Mouse (Mus musculus) testis, adult 2 months (tissue): ENCODE results near the gene Oca2. TPM values are rescaled to one million over a fixed set of nuclear protein-coding genes. Genes with fewer than 3 reads are reported as not detected.

Experiments used
- H3K27ac ChIP-seq: fragments of 200-500 bp; 2 replicates; pipeline ENCODE4 v1.5.1; 2012; ENCODE audit warnings: low read depth, low read length; ENCODE audit not compliant: control insufficient read depth, insufficient read depth
- H3K27me3 ChIP-seq: fragments of 200-500 bp; 2 replicates; pipeline ENCODE4 v1.6.1; 2012; ENCODE audit warnings: mild to moderate bottlenecking, low read length, moderate library complexity; ENCODE audit not compliant: control insufficient read depth, insufficient read depth
- H3K36me3 ChIP-seq: fragments of 200-500 bp; 2 replicates; pipeline ENCODE4 v1.6.1; 2012; ENCODE audit warnings: mild to moderate bottlenecking, low read length; ENCODE audit not compliant: control insufficient read depth, insufficient read depth
- H3K4me1 ChIP-seq: fragments of 200-500 bp; 2 replicates; pipeline ENCODE4 v1.6.1; 2012; ENCODE audit warnings: low read length; ENCODE audit not compliant: control insufficient read depth, insufficient read depth
- H3K4me3 ChIP-seq: fragments of 200-500 bp; 2 replicates; pipeline ENCODE4 v1.5.1; 2012; ENCODE audit warnings: low read depth, mild to moderate bottlenecking, low read length, moderate library complexity, mixed read lengths; ENCODE audit not compliant: control insufficient read depth
- CTCF ChIP-seq: fragments of 200-500 bp; IDR thresholded peaks from 2 replicates; pipeline ENCODE4 v1.5.1; 2012; ENCODE audit warnings: low read depth, mild to moderate bottlenecking, inconsistent platforms, low read length, moderate library complexity; ENCODE audit not compliant: control insufficient read depth, insufficient read depth, insufficient replicate concordance
- POLR2A ChIP-seq: fragments of 200-500 bp; IDR thresholded peaks from 2 replicates; pipeline ENCODE4 v1.6.1; 2012; ENCODE audit warnings: low read depth, mild to moderate bottlenecking, inconsistent platforms, low read length, moderate library complexity; ENCODE audit not compliant: control insufficient read depth
- polyA plus RNA-seq: library from polyadenylated mRNA; depleted of rRNA; stranded (reverse); fragments of >200 nt; gene quantifications from 2 replicates; pipeline ENCODE4 v1.2.3, GENCODE M21; 2012; rRNA removed

Gene Oca2
- 1.9 and 2.8 TPM in 2 replicates for polyA plus RNA-seq

DNA sequence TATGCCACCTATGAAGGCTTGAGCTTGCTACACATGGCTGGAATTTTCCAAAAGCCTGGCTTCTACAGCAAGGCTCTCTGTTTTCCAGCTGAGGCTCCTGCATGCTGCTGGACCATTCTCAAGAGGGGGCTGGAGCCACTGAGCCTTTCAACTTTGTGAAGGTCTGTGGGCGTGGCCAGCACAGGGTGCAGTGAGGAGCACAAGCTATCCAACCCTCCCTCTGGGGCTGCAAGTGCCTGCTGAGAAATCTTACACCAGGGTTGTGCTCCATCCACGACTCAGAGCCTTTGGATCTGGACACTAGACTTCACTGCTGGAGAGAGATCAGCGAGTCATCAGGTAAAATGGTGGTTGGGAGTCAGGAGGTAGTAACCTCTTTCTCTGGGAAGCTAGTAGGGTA, at the start of gene Oca2:
Gene Oca2 (plus strand): TSS at position 218 of the 400 bp plus-strand sequence.
- Histone ChIP-seq H3K27me3 (no peaks in the 10 kb centered on the region), H3K4me3 (no peak within 1 kb of the TSS), H3K4me1 (no peaks in the 10 kb centered on the region), H3K27ac (no peak within 1 kb of the TSS), H3K36me3 (no peaks in the 10 kb centered on the region)
- no peak for TF ChIP-seq CTCF
- TF ChIP-seq POLR2A: no peak

- Histone ChIP-seq H3K36me3 (peaks cover 4% of the 10 kb centered on the region; the same call in 1 of the 2 replicates), H3K27ac (no peak overlapping the region), H3K4me1 (no peaks in the 10 kb centered on the region), H3K27me3 (no peaks in the 10 kb centered on the region), H3K4me3 (no peak overlapping the region)
- TF ChIP-seq CTCF (no peak), POLR2A (no peak)
Measured at GRCm38 (mm10) chr7:56191041-56191440, 48.5 kb upstream of the Oca2 start.

- Histone ChIP-seq H3K27ac (no peak overlapping the region), H3K4me3 (no peak overlapping the region), H3K4me1 (no peaks in the 10 kb centered on the region), H3K36me3 (peaks cover 4% of the 10 kb centered on the region; the same call in 1 of the 2 replicates), H3K27me3 (no peaks in the 10 kb centered on the region)
- TF ChIP-seq CTCF (no peak), POLR2A (no peak)
Measured at GRCm38 (mm10) chr7:56191661-56192060, 47.9 kb upstream of the Oca2 start.

- Histone ChIP-seq H3K36me3 (peaks cover 7% of the 10 kb centered on the region), H3K4me3 (no peak overlapping the region), H3K4me1 (no peaks in the 10 kb centered on the region), H3K27ac (no peak overlapping the region), H3K27me3 (no peaks in the 10 kb centered on the region)
- TF ChIP-seq CTCF (no peak), POLR2A (no peak)
Measured at GRCm38 (mm10) chr7:56201483-56202218, 37.9 kb upstream of the Oca2 start.

DNA sequence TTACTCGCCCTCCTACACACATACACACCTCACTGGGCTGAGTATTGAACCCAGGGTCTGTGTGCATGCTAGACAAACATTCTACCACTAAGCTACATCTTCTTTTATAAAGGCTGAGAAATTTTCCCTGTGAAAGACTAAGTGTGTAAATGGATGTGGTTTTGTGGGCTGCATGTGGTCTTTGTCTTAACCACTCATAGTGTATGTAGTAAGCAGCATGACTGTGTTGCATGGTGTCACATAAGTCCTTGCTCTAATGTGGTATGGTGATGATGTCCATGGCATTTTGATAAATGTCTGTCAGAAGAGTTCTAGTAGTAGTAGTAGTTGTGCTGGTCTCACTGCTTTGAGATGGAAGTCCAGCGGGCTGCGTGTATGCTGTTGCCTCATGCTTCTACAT, 36.7 kb upstream of the Oca2 start:
- no peak for TF ChIP-seq CTCF
- TF ChIP-seq POLR2A: no peak
- H3K4me3 ChIP-seq: peak overlapping the region; percentile 61; the same call in 1 of the 2 replicates
- H3K4me1 ChIP-seq: no peaks in the 10 kb centered on the region
- H3K27me3 ChIP-seq: no peaks in the 10 kb centered on the region
- peaks cover 7% of the 10 kb centered on the region for H3K36me3 ChIP-seq
- no peak overlapping the region for H3K27ac ChIP-seq

- peak overlapping the region; percentile 61 for H3K4me3 ChIP-seq
- no peak for TF ChIP-seq CTCF
- no peak for TF ChIP-seq POLR2A
- no peaks in the 10 kb centered on the region for H3K27me3 ChIP-seq
- H3K36me3 ChIP-seq: peaks cover 5% of the 10 kb centered on the region
- no peak overlapping the region for H3K27ac ChIP-seq
- no peaks in the 10 kb centered on the region for H3K4me1 ChIP-seq
Measured at GRCm38 (mm10) chr7:56203286-56203685, 36.3 kb upstream of the Oca2 start.

DNA sequence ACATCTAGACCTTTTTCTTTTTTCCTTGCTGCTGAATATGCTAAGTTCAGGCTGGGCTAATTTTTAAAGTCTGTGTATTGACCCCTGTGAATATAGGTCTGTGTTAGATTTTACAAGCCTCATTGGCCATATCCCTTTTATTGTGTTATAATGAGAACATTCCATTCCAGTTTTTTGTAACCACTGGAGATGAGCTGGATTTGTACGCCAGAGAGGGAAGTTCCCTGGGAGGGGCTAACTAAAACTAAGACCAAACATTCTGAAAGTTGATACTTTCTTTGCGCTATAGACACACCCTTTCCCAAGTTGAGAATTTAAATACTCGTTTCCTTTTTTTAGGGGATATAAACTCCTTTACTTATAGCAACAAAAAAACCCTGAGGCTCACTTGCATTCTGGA, 34.7 kb upstream of the Oca2 start:
- Histone ChIP-seq H3K4me1 (no peaks in the 10 kb centered on the region), H3K36me3 (peaks cover 5% of the 10 kb centered on the region), H3K27ac (no peak overlapping the region), H3K4me3 (no peak overlapping the region), H3K27me3 (no peaks in the 10 kb centered on the region)
- no peak for TF ChIP-seq POLR2A
- TF ChIP-seq CTCF: no peak

DNA sequence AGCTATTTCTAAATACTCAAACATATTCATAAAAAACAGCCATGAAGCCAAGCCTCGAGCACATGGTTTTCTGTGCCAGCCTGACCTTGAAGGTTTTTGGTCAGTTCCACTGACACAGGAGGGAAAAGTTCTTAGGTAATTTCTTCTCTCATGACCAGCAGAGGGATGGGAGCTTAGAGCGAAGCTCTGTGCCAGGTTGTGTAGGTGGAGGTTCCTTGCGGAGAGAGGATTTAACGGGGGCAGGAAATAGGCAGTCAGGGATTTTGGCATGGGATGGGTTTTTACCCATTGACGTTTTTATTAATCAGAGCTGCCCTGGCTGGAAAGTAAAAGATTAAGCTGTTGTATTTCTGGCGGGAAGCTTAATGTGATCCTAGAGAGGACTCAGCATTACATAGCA, 18.7 kb upstream of the Oca2 start:
- Histone ChIP-seq H3K27ac (no peak overlapping the region), H3K36me3 (peaks cover 4% of the 10 kb centered on the region), H3K27me3 (no peaks in the 10 kb centered on the region), H3K4me1 (no peaks in the 10 kb centered on the region), H3K4me3 (no peak overlapping the region)
- TF ChIP-seq CTCF (no peak), POLR2A (no peak)
